Mouse (Mus musculus) liver, postnatal 0 days (tissue): ENCODE results near the gene Tldc1.

Source experiments
- CTCF ChIP-seq: sonication (generic); IDR thresholded peaks from 2 replicates; pipeline ENCODE4 v1.5.1; 2016; ENCODE audit warnings: antibody characterized with exemption, low read depth
- EP300 ChIP-seq: IDR thresholded peaks from 2 replicates; pipeline ENCODE4 v1.6.1; 2016; ENCODE audit warnings: antibody characterized with exemption, low read depth, mild to moderate bottlenecking

GRCm38 (mm10) chr8:119802592-119802991, 24.4 kb upstream of the Tldc1 start:
- TF ChIP-seq CTCF (peak; percentile 54), EP300 (no peak)
